Mouse (Mus musculus) forebrain, embryonic 16.5 days (tissue): ENCODE measurements around the gene Cmas. TPM values are rescaled to one million over a fixed set of nuclear protein-coding genes. Genes with fewer than 3 reads are reported as not detected.
A peak's percentile ranks its signal among the peaks of the same experiment; 100 is the strongest.

Experiments used
- ATAC-seq: fragments of 200-750 bp; cut with Nextera tagmentation; 2 replicates; pipeline ENCODE4 v1.8.0; 2017; ENCODE audit warnings: mild to moderate bottlenecking, moderate library complexity
- H3K27ac ChIP-seq: fragments of 300-500 bp; sonication (generic); 2 replicates; pipeline ENCODE4 v1.5.1; 2014; ENCODE audit warnings: low read length, control low read depth
- H3K27me3 ChIP-seq: fragments of 300-500 bp; sonication (generic); replicated peaks from 2 replicates; pipeline ENCODE4 v1.6.1; 2014; ENCODE audit warnings: low read length; ENCODE audit not compliant: control insufficient read depth, insufficient read depth
- H3K36me3 ChIP-seq: fragments of 300-500 bp; sonication (generic); 2 replicates; pipeline ENCODE4 v1.6.1; 2014; ENCODE audit not compliant: control insufficient read depth, insufficient read depth
- H3K4me1 ChIP-seq: fragments of 300-500 bp; sonication (generic); replicated peaks from 2 replicates; pipeline ENCODE4 v1.6.1; 2014; ENCODE audit warnings: low read length; ENCODE audit not compliant: control insufficient read depth, insufficient read depth
- H3K4me2 ChIP-seq: fragments of 300-500 bp; sonication (generic); 2 replicates; pipeline ENCODE4 v1.6.1; 2014; ENCODE audit warnings: mild to moderate bottlenecking, low read length, control low read depth
- H3K4me3 ChIP-seq: fragments of 300-500 bp; sonication (generic); replicated peaks from 2 replicates; pipeline ENCODE4 v1.5.1; 2014; ENCODE audit warnings: mild to moderate bottlenecking, low read length, control low read depth
- H3K9ac ChIP-seq: fragments of 300-500 bp; sonication (generic); replicated peaks from 2 replicates; pipeline ENCODE4 v1.6.1; 2014; ENCODE audit warnings: low read depth, low read length, control low read depth
- H3K9me3 ChIP-seq: fragments of 300-500 bp; sonication (generic); 2 replicates; pipeline ENCODE4 v1.6.1; 2016; ENCODE audit warnings: low read length; ENCODE audit not compliant: control insufficient read depth
- WGBS: fragments of 180-500 bp; shearing (Covaris S2); extraction: QIAGEN DNeasy Blood & Tissue Kit; methylation state at CpG from one replicate; pipeline ENCODE4 v1.1.7; 2014; 5-methylcytosine and 5-hydroxymethylcytosine counted together
- polyA plus RNA-seq: library from polyadenylated mRNA; unstranded; fragments of >200 nt; fragmentation: Nextera tagmentation; extraction: Ambion mirVana; gene quantifications from 2 replicates; pipeline ENCODE4 v1.2.1, GENCODE M21; 2015

The Cmas gene
- polyA plus RNA-seq, 1 experiment from 2014 or later: 150 TPM

- H3K9ac ChIP-seq: no peak overlapping the region
- H3K4me3 ChIP-seq: no peak overlapping the region
- no peaks in the 10 kb centered on the region for H3K9me3 ChIP-seq
- no peaks in the 10 kb centered on the region for H3K27me3 ChIP-seq
- no peaks in the 10 kb centered on the region for H3K36me3 ChIP-seq
- H3K4me1 ChIP-seq: no peaks in the 10 kb centered on the region; the same call in 1 of the 2 replicates
- no peak overlapping the region for H3K27ac ChIP-seq
- WGBS: 81% methylated on average over 7 of the region's 7 CpGs
- H3K4me2 ChIP-seq: no peak overlapping the region
- ATAC-seq: no peak
Observed at GRCm38 (mm10) chr6:142746765-142747164, 9.7 kb upstream of the Cmas start.

DNA sequence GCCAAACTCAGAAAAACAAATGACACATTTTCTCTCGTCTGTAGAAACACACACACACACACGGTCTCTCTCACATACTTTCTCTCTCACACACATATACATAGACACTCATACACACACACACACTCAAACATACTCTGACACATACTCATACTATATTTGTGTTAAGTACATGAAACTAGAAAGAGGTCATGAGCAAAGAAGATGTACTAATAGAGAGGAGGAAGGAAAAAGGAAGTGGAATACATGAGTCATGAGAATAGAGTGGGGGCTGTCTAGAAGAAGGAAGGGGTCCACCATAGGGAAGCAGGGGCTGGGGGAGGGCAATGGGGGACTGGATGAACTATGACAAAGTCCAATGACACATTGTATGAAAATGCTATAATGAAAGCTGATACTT lies 9.3 kb upstream of the Cmas start:
- no peak for ATAC-seq
- no peak overlapping the region for H3K27ac ChIP-seq
- no peak overlapping the region for H3K9ac ChIP-seq
- H3K4me1 ChIP-seq: no peaks in the 10 kb centered on the region; the same call in 1 of the 2 replicates
- H3K4me2 ChIP-seq: no peak overlapping the region
- no peaks in the 10 kb centered on the region for H3K9me3 ChIP-seq
- H3K4me3 ChIP-seq: no peak overlapping the region
- no peaks in the 10 kb centered on the region for H3K27me3 ChIP-seq
- WGBS: 81% methylated on average over 2 of the region's 2 CpGs
- no peaks in the 10 kb centered on the region for H3K36me3 ChIP-seq

GRCm38 (mm10) chr6:142748057-142748708 lies 8.3 kb upstream of the Cmas start:
- H3K9ac ChIP-seq: no peak overlapping the region
- ATAC-seq: no peak
- H3K36me3 ChIP-seq: no peaks in the 10 kb centered on the region
- no peaks in the 10 kb centered on the region for H3K27me3 ChIP-seq
- H3K9me3 ChIP-seq: no peaks in the 10 kb centered on the region
- no peaks in the 10 kb centered on the region; the same call in 1 of the 2 replicates for H3K4me1 ChIP-seq
- H3K4me2 ChIP-seq: no peak overlapping the region
- 66% methylated on average over 8 of the region's 8 CpGs for WGBS
- no peak overlapping the region for H3K4me3 ChIP-seq
- no peak overlapping the region for H3K27ac ChIP-seq

GRCm38 (mm10) chr6:142751365-142751764 lies 5.1 kb upstream of the Cmas start:
- Histone ChIP-seq H3K4me2 (no peak overlapping the region), H3K27me3 (peaks cover 5% of the 10 kb centered on the region; the same call in 1 of the 2 replicates)
- no peak for ATAC-seq

GRCm38 (mm10) chr6:142752331-142753246 lies 3.9 kb upstream of the Cmas start:
- no peak overlapping the region for H3K4me2 ChIP-seq
- H3K9ac ChIP-seq: no peak overlapping the region
- no peaks in the 10 kb centered on the region for H3K36me3 ChIP-seq
- no peak overlapping the region for H3K27ac ChIP-seq
- no peak for ATAC-seq
- 42% methylated on average over 14 of the region's 14 CpGs for WGBS
- peaks cover 1% of the 10 kb centered on the region for H3K4me1 ChIP-seq
- H3K9me3 ChIP-seq: no peaks in the 10 kb centered on the region
- no peak overlapping the region for H3K4me3 ChIP-seq
- H3K27me3 ChIP-seq: peaks cover 5% of the 10 kb centered on the region; the same call in 1 of the 2 replicates

More at GRCm38 (mm10) chr6:142751365-142751764, 5.1 kb upstream of the Cmas start:
- WGBS: 60% methylated on average over 9 of the region's 9 CpGs
- Histone ChIP-seq H3K36me3 (no peaks in the 10 kb centered on the region), H3K9me3 (no peaks in the 10 kb centered on the region), H3K9ac (no peak overlapping the region), H3K4me3 (no peak overlapping the region), H3K4me1 (no peaks in the 10 kb centered on the region; the same call in 1 of the 2 replicates), H3K27ac (no peak overlapping the region)

DNA sequence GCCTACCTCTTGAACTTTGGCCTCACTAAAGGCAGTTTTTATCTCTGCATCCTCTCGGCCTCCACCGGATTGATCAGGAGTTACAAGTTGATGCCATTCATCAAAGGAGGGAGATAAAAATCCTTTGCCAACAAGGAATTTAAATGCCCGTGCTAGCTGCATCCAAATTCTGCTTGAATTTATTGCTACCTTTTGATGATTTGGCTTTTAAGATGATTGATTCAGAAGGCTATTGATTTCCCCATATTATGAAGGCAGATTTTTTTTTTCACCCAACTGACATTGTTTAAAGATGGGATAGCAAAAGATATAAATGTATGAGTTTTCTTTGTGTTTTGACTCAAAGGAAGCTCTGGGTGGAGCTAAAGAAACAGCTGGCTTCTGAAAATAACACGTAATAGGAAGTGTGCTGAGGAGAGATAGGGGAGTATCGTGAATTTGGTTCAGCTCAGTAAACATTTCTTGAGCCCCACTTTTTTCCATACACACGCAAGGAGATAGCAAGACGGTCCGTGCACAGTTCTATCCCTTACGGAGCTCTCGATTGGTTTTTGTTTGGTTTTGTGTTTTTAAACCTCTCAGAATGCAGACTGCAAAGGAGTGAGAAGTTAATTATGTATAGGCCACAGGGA lies 964 bp downstream of the Cmas start:
- no peak for ATAC-seq
- WGBS: 42% methylated on average over 10 of the region's 10 CpGs
- Histone ChIP-seq H3K27me3 (peaks cover 5% of the 10 kb centered on the region; the same call in 1 of the 2 replicates), H3K4me1 (peaks cover 14% of the 10 kb centered on the region), H3K36me3 (0 out of 2 replicates have a peak, but pooled peaks cover 3% of the 10 kb centered on the region), H3K9me3 (no peaks in the 10 kb centered on the region), H3K9ac (peak overlapping the region; percentile 94), H3K27ac (peak overlapping the region; percentile 79), H3K4me2 (peak overlapping the region; percentile 66), H3K4me3 (peak overlapping the region; percentile 89)

DNA sequence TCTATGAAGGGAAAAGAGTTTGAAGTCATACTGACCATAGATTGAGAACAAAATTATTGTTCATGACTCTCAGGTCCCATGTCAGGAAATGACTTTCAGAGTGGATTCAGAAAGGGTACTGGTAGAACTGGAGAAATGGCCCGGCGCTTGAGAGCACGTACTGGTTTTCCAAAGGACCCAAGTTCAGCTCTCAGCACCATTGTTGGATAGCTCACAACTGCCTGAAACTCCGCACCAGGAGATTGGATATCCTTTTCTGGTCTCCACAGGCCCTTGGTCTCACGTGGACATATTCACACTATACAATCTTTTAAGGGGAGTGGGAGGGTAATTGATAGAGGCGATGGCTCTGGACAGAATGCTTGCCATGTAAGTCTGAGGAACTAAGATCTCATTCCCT lies 1.5 kb downstream of the Cmas start:
- Histone ChIP-seq H3K9ac (0 out of 2 replicates have a peak overlapping the region, but pooled peaks have one; percentile 94), H3K4me3 (peak overlapping the region; percentile 89), H3K27ac (no peak overlapping the region), H3K4me2 (peak overlapping the region; percentile 66), H3K9me3 (no peaks in the 10 kb centered on the region), H3K36me3 (0 out of 2 replicates have a peak, but pooled peaks cover 3% of the 10 kb centered on the region), H3K4me1 (peaks cover 14% of the 10 kb centered on the region), H3K27me3 (peaks cover 5% of the 10 kb centered on the region; the same call in 1 of the 2 replicates)
- no peak for ATAC-seq
- WGBS: 93% methylated on average over 6 of the region's 6 CpGs

- H3K4me2 ChIP-seq: no peak overlapping the region
- WGBS: 92% methylated on average over 6 of the region's 6 CpGs
- ATAC-seq: no peak
- H3K27me3 ChIP-seq: peaks cover 5% of the 10 kb centered on the region; the same call in 1 of the 2 replicates
- H3K4me3 ChIP-seq: no peak overlapping the region
- H3K9ac ChIP-seq: no peak overlapping the region
- 0 out of 2 replicates have a peak, but pooled peaks cover 3% of the 10 kb centered on the region for H3K36me3 ChIP-seq
- no peaks in the 10 kb centered on the region for H3K9me3 ChIP-seq
- H3K27ac ChIP-seq: no peak overlapping the region
- H3K4me1 ChIP-seq: peaks cover 14% of the 10 kb centered on the region
Observed at GRCm38 (mm10) chr6:142758562-142758961, 2.1 kb downstream of the Cmas start.

DNA sequence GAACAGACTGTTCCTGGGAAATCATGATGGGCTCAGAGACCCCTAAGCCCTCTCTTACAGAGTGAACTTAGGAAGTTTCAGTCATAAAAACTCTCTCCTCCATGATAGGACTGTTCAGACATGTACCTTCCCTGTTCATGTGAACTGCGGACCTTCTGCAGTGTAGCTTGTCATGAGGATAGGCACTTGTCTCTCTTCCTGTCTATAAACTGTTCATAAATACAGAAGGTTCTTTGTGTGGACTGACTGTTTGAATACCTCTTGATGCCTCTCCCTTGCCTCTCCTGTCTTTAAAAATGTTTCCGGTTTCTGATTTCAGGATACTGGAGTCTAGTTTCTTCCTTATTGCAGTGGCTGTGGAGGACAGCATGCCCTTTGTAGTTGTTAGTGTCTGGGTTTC lies 3.1 kb downstream of the Cmas start:
- Histone ChIP-seq H3K36me3 (0 out of 2 replicates have a peak, but pooled peaks cover 3% of the 10 kb centered on the region), H3K4me2 (no peak overlapping the region), H3K4me3 (no peak overlapping the region), H3K9ac (no peak overlapping the region), H3K9me3 (no peaks in the 10 kb centered on the region), H3K27me3 (peaks cover 2% of the 10 kb centered on the region; the same call in 1 of the 2 replicates), H3K4me1 (peaks cover 14% of the 10 kb centered on the region), H3K27ac (no peak overlapping the region)
- WGBS: 95% methylated on average over 2 of the region's 2 CpGs
- no peak for ATAC-seq
